Mouse (Mus musculus): ENCODE data around the gene Gm20388. TPM values are rescaled to one million over a fixed set of nuclear protein-coding genes. Genes with fewer than 3 reads are reported as not detected.

Gene Gm20388
- total RNA-seq, 1 experiment, result 27.0 TPM

GRCm38 (mm10) chr8:123707137-123707536, 3796.5 kb downstream of the Gm20388 start:
- no peak for DNase-seq (ENCODE audit: low read depth, low spot score)
- H3K4me1 ChIP-seq (ENCODE audit: control insufficient read depth in 2 of 2, insufficient read depth in 2 of 2, low read length in 2 of 2, poor library complexity in 1 of 2), result peaks cover 0 to 3% of the 10 kb centered on the region in 2 experiments; a peak in 1 of 4 replicates
- TF ChIP-seq ZC3H11A (IDR thresholded peaks at IDR 0.05; ENCODE audit: borderline replicate concordance, low read depth, low read length), result no peak
- no peak for TF ChIP-seq ZNF384 (IDR thresholded peaks at IDR 0.05; ENCODE audit: low read depth, low read length)
- TF ChIP-seq CHD2 (IDR thresholded peaks at IDR 0.05; ENCODE audit: low read depth, low read length), result no peak
- TF ChIP-seq MAFK (IDR thresholded peaks at IDR 0.05; ENCODE audit: insufficient read depth, low read depth, low read length), result no peak
- TF ChIP-seq HCFC1 (IDR thresholded peaks at IDR 0.05; ENCODE audit: borderline replicate concordance, insufficient read depth, low read length), result no peak
- in situ Hi-C loops (cut with MboI; ENCODE audit: low sequenced_read_pairs in 2 of 2, unreplicated experiment in 2 of 2), result no loop called here
- H3K9ac ChIP-seq (ENCODE audit: insufficient read depth, low read depth, low read length, poor library complexity, severe bottlenecking), result no peak overlapping the region
- H3K9me3 ChIP-seq (ENCODE audit: control insufficient read depth, insufficient read depth, low read depth, low read length), result no peaks in the 10 kb centered on the region
- no peak overlapping the region for H3K4me3 ChIP-seq (ENCODE audit: insufficient read depth in 1 of 2, low read depth in 1 of 2, low read length in 2 of 2, poor library complexity in 1 of 2, severe bottlenecking in 1 of 2)
- no peak overlapping the region for H3K27ac ChIP-seq (ENCODE audit: insufficient read depth, low read depth, low read length, poor library complexity, severe bottlenecking)
- no peaks in the 10 kb centered on the region for H3K36me3 ChIP-seq (ENCODE audit: control insufficient read depth, insufficient read depth, low read length, poor library complexity, severe bottlenecking)

DNA sequence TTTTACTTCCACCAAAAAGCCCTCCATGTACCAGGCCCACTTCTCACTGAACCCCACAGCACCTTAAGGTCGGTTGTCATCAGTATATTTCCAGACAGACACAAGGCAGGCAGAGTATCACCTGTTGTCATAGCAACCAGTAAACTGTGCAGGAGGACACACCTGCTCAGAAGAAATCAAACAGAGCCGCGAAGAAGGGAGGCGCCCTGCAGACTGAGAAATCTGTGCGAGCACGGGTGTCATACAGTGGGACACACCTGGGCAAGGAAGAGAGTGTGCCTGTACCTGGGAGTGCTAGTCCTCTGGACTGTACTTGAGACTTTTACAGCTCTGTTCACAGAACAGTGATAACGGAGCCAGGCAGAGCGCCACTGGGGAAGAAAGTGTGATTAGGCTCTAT, 3798.1 kb downstream of the Gm20388 start:
- Histone ChIP-seq H3K27ac (ENCODE audit: insufficient read depth, low read depth, low read length, poor library complexity, severe bottlenecking) (no peak overlapping the region), H3K4me1 (ENCODE audit: control insufficient read depth in 2 of 2, insufficient read depth in 2 of 2, low read length in 2 of 2, poor library complexity in 1 of 2) (peaks cover 0 to 3% of the 10 kb centered on the region in 2 experiments; a peak in 1 of 4 replicates), H3K36me3 (ENCODE audit: control insufficient read depth, insufficient read depth, low read length, poor library complexity, severe bottlenecking) (no peaks in the 10 kb centered on the region), H3K4me3 (ENCODE audit: insufficient read depth in 1 of 2, low read depth in 1 of 2, low read length in 2 of 2, poor library complexity in 1 of 2, severe bottlenecking in 1 of 2) (no peak overlapping the region), H3K9me3 (ENCODE audit: control insufficient read depth, insufficient read depth, low read depth, low read length) (no peaks in the 10 kb centered on the region), H3K9ac (ENCODE audit: insufficient read depth, low read depth, low read length, poor library complexity, severe bottlenecking) (no peak overlapping the region)
- in situ Hi-C loops (cut with MboI; ENCODE audit: low sequenced_read_pairs in 2 of 2, unreplicated experiment in 2 of 2), result no loop called here
- DNase-seq (ENCODE audit: low read depth, low spot score), result no peak
- no peak for TF ChIP-seq ZNF384 (IDR thresholded peaks at IDR 0.05; ENCODE audit: low read depth, low read length)

DNA sequence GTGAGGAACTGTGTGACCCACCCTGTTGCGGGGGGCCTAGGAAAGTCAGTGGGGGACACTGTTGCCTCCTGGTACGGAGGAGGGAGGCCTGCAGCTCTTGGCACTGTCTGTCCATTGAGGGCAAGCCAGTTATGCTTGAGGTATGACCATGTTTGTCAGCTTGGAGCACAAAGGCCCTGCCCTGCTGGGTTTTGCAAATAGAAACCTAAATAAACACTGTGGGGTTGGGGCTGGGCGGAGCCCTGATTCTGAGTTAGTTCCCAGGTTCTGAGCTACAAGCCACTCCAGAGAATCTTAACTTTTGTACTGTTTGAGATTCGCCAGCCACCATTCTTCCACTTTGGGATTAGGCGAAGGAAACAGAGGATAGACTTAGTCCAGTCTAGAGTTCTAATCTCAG, 3799.7 kb downstream of the Gm20388 start:
- no peak overlapping the region for H3K9ac ChIP-seq (ENCODE audit: insufficient read depth, low read depth, low read length, poor library complexity, severe bottlenecking)
- H3K9me3 ChIP-seq (ENCODE audit: control insufficient read depth, insufficient read depth, low read depth, low read length), result no peaks in the 10 kb centered on the region
- H3K36me3 ChIP-seq (ENCODE audit: control insufficient read depth, insufficient read depth, low read length, poor library complexity, severe bottlenecking), result no peaks in the 10 kb centered on the region
- H3K4me3 ChIP-seq (ENCODE audit: insufficient read depth in 1 of 2, low read depth in 1 of 2, low read length in 2 of 2, poor library complexity in 1 of 2, severe bottlenecking in 1 of 2), result no peak overlapping the region
- peaks cover 0 to 3% of the 10 kb centered on the region in 2 experiments; a peak in 1 of 4 replicates for H3K4me1 ChIP-seq (ENCODE audit: control insufficient read depth in 2 of 2, insufficient read depth in 2 of 2, low read length in 2 of 2, poor library complexity in 1 of 2)
- in situ Hi-C loops (cut with MboI; ENCODE audit: low sequenced_read_pairs in 2 of 2, unreplicated experiment in 2 of 2), result no loop called here
- H3K27ac ChIP-seq (ENCODE audit: insufficient read depth, low read depth, low read length, poor library complexity, severe bottlenecking), result no peak overlapping the region
- TF ChIP-seq MAFK (IDR thresholded peaks at IDR 0.05; ENCODE audit: insufficient read depth, low read depth, low read length), result no peak
- TF ChIP-seq CHD2 (IDR thresholded peaks at IDR 0.05; ENCODE audit: low read depth, low read length), result no peak
- no peak for TF ChIP-seq ZC3H11A (IDR thresholded peaks at IDR 0.05; ENCODE audit: borderline replicate concordance, low read depth, low read length)
- TF ChIP-seq HCFC1 (IDR thresholded peaks at IDR 0.05; ENCODE audit: borderline replicate concordance, insufficient read depth, low read length), result no peak
- no peak for TF ChIP-seq ZNF384 (IDR thresholded peaks at IDR 0.05; ENCODE audit: low read depth, low read length)
- no peak for DNase-seq (ENCODE audit: low read depth, low spot score)

DNA sequence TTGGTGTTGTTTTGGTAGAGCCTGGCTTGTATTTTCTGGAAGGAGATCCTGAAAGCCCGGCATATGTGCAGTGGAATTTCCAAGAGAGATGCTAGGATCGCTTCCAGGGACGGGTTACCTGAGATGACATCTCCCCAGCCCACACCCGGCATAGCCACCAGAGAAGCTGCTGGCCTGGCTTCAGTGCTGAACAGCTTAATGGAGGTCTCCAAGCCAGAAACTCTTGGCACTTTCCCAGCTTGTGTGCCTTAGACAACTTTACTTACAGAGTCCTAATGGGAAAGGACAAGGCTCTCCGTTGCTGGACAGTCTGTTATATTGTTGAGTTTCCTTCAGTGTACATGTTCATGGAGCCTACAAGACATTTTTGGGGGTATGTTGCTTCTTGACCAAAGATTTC, 3803.8 kb downstream of the Gm20388 start:
- DNase-seq (ENCODE audit: low read depth, low spot score), result no peak

More for the DNA sequence above, 3803.8 kb downstream of the Gm20388 start:
- Histone ChIP-seq H3K4me3 (ENCODE audit: insufficient read depth in 1 of 2, low read depth in 1 of 2, low read length in 2 of 2, poor library complexity in 1 of 2, severe bottlenecking in 1 of 2) (no peak overlapping the region), H3K4me1 (ENCODE audit: control insufficient read depth in 2 of 2, insufficient read depth in 2 of 2, low read length in 2 of 2, poor library complexity in 1 of 2) (peaks cover 4 to 31% of the 10 kb centered on the region in 2 experiments; a peak in 3 of 4 replicates), H3K27ac (ENCODE audit: insufficient read depth, low read depth, low read length, poor library complexity, severe bottlenecking) (no peak overlapping the region), H3K9me3 (ENCODE audit: control insufficient read depth, insufficient read depth, low read depth, low read length) (no peaks in the 10 kb centered on the region), H3K9ac (ENCODE audit: insufficient read depth, low read depth, low read length, poor library complexity, severe bottlenecking) (no peak overlapping the region), H3K36me3 (ENCODE audit: control insufficient read depth, insufficient read depth, low read length, poor library complexity, severe bottlenecking) (no peaks in the 10 kb centered on the region)
- in situ Hi-C loops (cut with MboI; ENCODE audit: low sequenced_read_pairs in 2 of 2, unreplicated experiment in 2 of 2), result no loop called here
- no peak for TF ChIP-seq CHD2 (IDR thresholded peaks at IDR 0.05; ENCODE audit: low read depth, low read length)
- no peak for TF ChIP-seq ZC3H11A (IDR thresholded peaks at IDR 0.05; ENCODE audit: borderline replicate concordance, low read depth, low read length)
- no peak for TF ChIP-seq HCFC1 (IDR thresholded peaks at IDR 0.05; ENCODE audit: borderline replicate concordance, insufficient read depth, low read length)
- TF ChIP-seq MAFK (IDR thresholded peaks at IDR 0.05; ENCODE audit: insufficient read depth, low read depth, low read length), result no peak
- TF ChIP-seq ZNF384 (IDR thresholded peaks at IDR 0.05; ENCODE audit: low read depth, low read length), result no peak
